Mouse (Mus musculus): Measurements from ENCODE around the gene Rundc3a.
"Not testable (repeated sequence)": the region's sequence is repeated elsewhere in the genome, so short reads cannot be mapped to it uniquely, and the experiment has no call there.

The Rundc3a gene

GRCm38 (mm10) chr11:102410345-102410744 lies 17.1 kb downstream of the Rundc3a start:
- DNase-seq = not testable (repeated sequence)

GRCm38 (mm10) chr11:102411061-102411460 lies 17.9 kb downstream of the Rundc3a start:
- no peak for DNase-seq

DNA sequence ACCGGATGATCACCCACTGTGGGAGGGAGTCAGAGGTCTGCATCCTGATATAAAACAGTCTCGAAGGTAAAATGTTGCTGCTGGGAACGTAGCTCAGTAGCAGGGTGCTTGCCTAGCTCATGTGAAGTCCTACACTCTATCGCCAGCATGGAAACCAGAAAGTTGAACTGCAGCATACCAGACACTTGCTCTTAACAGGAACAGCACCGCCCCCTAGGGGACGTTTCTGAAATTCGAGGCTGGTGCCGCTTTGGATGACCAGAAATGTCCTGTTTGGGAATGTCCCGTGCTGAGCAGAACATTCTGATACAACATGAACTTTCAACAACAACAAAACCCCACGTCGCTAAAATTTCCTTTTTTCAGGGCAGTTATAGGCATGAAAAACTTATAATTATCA lies 18.5 kb downstream of the Rundc3a start:
- peak; percentile 94 to 96 for DNase-seq

- DNase-seq = no peak
Observed at GRCm38 (mm10) chr11:102413059-102413458, 19.9 kb downstream of the Rundc3a start.

GRCm38 (mm10) chr11:102415034-102415802 lies 22.0 kb downstream of the Rundc3a start:
- no peak for DNase-seq

DNA sequence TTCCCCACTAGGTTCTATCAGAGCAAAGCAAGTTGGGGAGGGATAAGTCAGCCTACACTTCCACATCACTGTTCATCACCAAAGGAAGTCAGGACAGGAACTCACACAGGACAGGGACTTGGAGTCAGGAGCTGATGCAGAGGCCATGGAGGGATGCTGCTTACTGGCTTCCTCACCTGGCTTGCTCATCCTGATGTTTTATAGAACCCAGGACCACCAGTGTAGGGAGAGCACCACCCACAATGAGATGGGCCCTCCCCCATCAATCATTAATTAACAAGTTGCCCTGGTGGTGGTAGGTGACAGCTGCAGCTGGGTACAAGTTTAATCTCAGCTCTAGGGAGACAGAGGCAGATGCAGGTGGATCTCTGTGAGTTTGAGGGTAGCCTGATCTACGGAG lies 24.0 kb downstream of the Rundc3a start:
- DNase-seq = no peak

- peak in 1 of 2 experiments; percentile 22 for DNase-seq
Observed at GRCm38 (mm10) chr11:102418887-102419286, 25.7 kb downstream of the Rundc3a start.

- no peak for DNase-seq
Observed at GRCm38 (mm10) chr11:102421559-102421958, 28.4 kb downstream of the Rundc3a start.

DNA sequence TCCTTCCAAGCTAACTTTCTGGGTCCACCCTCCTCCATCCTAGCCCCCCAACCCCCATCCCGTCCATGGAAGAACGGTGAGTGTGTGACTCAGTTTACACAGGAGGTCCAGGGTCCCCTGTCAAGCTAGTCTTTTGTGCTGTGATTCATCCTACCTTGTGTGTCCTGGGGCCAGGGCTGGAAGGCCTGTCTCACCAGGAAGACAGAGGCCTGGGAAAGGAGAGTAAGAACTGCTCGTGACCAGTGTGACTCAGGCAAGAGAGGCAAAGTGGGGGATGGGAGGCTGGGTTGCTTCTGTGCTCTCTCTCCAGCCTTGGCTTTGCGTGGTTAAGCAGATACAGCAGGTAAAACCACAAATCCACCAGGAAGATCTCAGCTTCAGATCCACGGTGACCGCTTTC lies 31.5 kb downstream of the Rundc3a start:
- no peak for DNase-seq

DNA sequence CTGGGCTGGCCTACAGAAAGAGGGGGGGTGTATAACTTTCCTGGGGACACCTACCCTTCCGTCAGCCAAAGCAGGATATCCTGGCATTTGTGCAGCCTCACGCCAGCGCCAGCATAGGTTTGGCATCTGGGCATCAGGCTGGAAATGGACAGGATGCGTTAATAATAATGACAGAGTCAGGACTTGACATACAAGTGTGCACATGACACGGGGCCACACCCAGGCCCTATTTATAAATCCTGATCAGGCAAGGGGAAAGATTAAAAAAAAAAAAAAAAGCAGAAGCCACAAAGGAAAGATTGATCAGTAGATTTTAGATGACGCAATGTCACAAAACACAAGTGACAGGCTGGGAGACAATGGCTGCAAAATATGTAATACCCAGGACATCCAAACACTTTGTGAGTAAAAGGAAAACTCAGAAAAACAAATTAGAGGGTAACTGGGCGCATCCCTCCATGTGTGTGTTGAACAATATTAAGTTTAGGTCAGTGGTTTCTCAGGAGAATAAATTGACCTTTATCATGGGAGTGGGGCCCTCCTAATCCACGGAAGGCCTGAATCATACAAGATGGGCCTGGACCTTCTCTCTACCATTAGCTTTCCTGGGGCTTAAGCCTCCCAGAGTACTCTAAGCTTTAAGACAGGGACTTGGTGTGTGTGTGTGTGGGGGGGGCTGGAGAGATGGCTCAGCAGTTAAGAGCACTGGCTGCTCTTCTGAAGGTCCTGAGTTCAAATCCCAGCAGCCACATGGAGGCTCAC lies 32.5 kb downstream of the Rundc3a start:
- no peak for DNase-seq

DNA sequence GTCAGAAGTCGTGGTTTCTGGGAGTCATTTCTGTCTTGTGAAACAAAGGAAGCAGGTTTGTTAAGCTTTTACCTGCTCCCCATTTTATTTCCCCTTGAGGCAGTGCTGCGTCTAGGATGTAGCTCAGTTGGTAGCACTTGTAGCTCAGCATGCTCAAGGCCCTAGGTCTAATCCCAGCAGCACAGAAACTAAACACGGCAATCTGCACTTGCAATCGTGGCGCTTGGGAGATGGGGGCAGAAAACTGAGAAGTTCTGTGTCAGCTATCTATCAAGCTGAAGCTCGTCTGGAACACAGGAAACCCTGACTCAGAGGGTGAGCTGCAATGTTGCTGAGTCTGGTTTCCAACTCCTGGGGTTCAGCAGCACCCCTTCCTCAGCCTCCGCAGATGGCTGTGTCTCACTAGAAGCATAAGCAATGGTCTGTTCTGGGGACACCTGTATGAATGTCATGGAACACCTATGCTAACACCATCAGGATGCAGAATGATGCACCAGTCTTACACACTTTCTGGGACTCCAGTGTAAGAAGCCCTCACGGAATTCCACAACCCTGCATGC lies 35.9 kb downstream of the Rundc3a start:
- no peak for DNase-seq

GRCm38 (mm10) chr11:102429551-102429950 lies 36.3 kb downstream of the Rundc3a start:
- no peak for DNase-seq

GRCm38 (mm10) chr11:102430121-102431017 lies 37.2 kb downstream of the Rundc3a start, which contains the start of gene Grn:
Grn (plus strand) TSS chr11:102430315.
- DNase-seq = peak; percentile 87 to 92

- peak; percentile 83 to 90 for DNase-seq
Observed at GRCm38 (mm10) chr11:102431018-102431645, 37.9 kb downstream of the Rundc3a start.

DNA sequence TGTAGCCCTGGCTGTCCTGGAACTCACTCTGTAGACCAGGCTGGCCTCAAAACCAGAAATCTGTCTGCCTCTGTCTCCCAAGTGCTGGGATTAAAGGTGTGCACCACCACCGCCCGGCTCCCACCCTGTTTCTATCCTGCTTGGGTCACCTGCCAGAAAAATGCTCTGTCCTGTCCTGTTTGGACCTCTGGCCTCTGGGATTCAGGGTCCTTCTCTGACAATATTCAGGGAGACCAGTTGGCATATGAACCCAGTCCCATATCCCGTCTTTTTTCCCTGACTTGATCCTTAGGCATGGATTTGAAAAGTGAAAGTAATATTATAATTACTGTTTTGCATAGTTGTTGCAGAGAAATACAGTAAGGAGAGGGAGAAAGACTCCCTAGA lies 38.5 kb downstream of the Rundc3a start:
- no peak for DNase-seq

- peak in 1 of 2 experiments; percentile 16 for DNase-seq
Observed at GRCm38 (mm10) chr11:102432115-102432843, 39.1 kb downstream of the Rundc3a start.

GRCm38 (mm10) chr11:102432896-102433295 lies 39.7 kb downstream of the Rundc3a start:
- DNase-seq = peak; percentile 80 to 81

DNA sequence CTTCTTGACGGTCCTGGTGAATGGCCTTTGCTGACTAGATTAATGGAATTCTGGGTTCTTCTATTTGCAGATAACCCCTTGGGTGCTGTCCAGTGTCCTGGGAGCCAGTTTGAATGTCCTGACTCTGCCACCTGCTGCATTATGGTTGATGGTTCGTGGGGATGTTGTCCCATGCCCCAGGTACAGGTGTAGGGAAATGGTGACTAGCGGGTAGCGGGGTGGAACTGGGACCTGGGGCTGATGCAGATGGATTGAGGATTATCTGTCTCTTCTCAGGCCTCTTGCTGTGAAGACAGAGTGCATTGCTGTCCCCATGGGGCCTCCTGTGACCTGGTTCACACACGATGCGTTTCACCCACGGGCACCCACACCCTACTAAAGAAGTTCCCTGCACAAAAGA lies 40.7 kb downstream of the Rundc3a start:
- no peak for DNase-seq

GRCm38 (mm10) chr11:102434406-102434805 lies 41.2 kb downstream of the Rundc3a start:
- DNase-seq = peak; percentile 92 to 94

- peak; percentile 25 to 45 for DNase-seq
Observed at GRCm38 (mm10) chr11:102434816-102435705, 41.9 kb downstream of the Rundc3a start.

Measured in cerebellum, postnatal 25 days (tissue).